Mouse (Mus musculus) olfactory bulb, adult 2 months (tissue): Measurements from ENCODE around the gene She.

Experiments used
- CTCF ChIP-seq: fragments of 200-500 bp; IDR thresholded peaks from 2 replicates; pipeline ENCODE4 v1.5.1; 2012; ENCODE audit warnings: low read depth, mild to moderate bottlenecking, low read length, moderate library complexity; ENCODE audit not compliant: insufficient read depth
- POLR2A ChIP-seq: fragments of 200-500 bp; IDR thresholded peaks from 2 replicates; pipeline ENCODE4 v1.6.1; 2012; ENCODE audit warnings: mild to moderate bottlenecking, low read depth, low read length, moderate library complexity; ENCODE audit not compliant: insufficient read depth

DNA sequence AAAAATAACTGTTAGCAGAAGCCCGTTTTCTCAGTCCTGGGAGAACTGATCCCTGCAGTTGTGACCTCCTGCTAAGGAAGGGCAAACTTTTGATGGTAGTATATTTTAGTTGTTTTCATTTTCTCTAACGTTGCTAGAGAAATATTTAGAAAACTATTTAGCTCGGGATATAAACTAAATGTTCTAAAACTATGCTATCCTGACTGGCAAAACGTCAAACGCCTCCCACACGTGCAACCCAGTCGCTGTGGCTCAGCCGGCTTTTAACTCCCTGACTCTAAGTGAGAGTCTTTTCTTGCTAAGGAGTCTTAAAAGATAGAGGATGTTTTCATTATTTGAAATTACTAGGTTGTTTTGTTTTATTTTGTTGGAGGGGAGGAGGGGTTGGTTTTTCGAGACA lies 43.9 kb downstream of the She start:
- TF ChIP-seq CTCF (no peak), POLR2A (no peak)
